In the genomic region with DNA sequence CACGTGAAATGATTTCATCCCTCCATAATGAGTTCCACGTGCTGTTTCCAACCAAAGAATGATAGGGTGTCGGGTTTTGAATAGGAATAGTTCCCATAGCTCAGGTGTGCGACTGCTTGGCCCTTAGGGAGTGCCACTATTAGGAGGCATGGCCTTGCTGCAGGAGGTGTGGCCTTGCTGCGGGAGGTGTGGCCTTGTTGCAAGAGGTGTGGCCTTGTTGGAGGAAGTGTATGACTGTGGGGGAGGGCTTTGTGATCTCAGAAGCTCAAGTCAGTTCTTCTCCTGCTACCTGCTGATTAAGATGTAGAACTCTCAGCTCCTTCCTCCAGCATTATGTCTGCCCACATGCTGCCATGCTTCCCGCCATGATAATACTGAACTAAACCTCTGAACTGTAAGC, we compare ENCODE assay signal across 22 mouse cellular contexts. TPM values are rescaled to one million over a fixed set of nuclear protein-coding genes. Genes with fewer than 3 reads are reported as not detected.
DNase-seq lines count a peak whose midpoint lies in the region; ATAC-seq and TF ChIP-seq lines count a peak whose summit lies in the region.
"Had no signal": no experiment of that assay in that cellular context is flagged by ENCODE, and none has a peak within 500 bp of the region (broad histone marks: within the 10 kb centered on the region; RNA-seq: fewer than 3 reads in every experiment).

No protein-coding gene starts in this region.

- no peak overlapping the region for H3K4me3 ChIP-seq in intestine, postnatal 0 days (ENCODE audit: low read depth, low read length)
- H3K4me3 ChIP-seq in midbrain, embryonic 11.5 days (ENCODE audit: low read depth, low read length), result no peak overlapping the region
- H3K4me3 ChIP-seq: forebrain, embryonic 15.5 days; heart, adult 2 months; hindbrain, embryonic 12.5 days; left cerebral cortex, adult 2 months; midbrain, embryonic 10.5 days; neural tube, embryonic 13.5 days had no signal

- H3K27me3 ChIP-seq in intestine, postnatal 0 days (replicated peaks; ENCODE audit: control insufficient read depth, insufficient read depth, low read length), result no peaks in the 10 kb centered on the region
- no peaks in the 10 kb centered on the region for H3K27me3 ChIP-seq in midbrain, embryonic 11.5 days (ENCODE audit: control insufficient read depth, insufficient read depth, low read length)
- H3K27me3 ChIP-seq: forebrain, embryonic 15.5 days; hindbrain, embryonic 12.5 days; neural tube, embryonic 13.5 days had no signal

- H3K4me1 ChIP-seq in intestine, postnatal 0 days (replicated peaks; ENCODE audit: control insufficient read depth, insufficient read depth, low read length), result no peaks in the 10 kb centered on the region
- H3K4me1 ChIP-seq in midbrain, embryonic 11.5 days (ENCODE audit: control insufficient read depth, insufficient read depth, low read length), result no peaks in the 10 kb centered on the region
- H3K4me1 ChIP-seq: forebrain, embryonic 15.5 days; hindbrain, embryonic 12.5 days; midbrain, embryonic 10.5 days; neural tube, embryonic 13.5 days had no signal

- no peak overlapping the region for H3K27ac ChIP-seq in intestine, postnatal 0 days (ENCODE audit: low read depth, low read length)
- no peak overlapping the region for H3K27ac ChIP-seq in midbrain, embryonic 11.5 days (ENCODE audit: low read depth, low read length)
- H3K27ac ChIP-seq: forebrain, embryonic 15.5 days; heart, adult 2 months; hindbrain, embryonic 12.5 days; left cerebral cortex, adult 2 months; midbrain, embryonic 10.5 days; neural tube, embryonic 13.5 days had no signal

- TF ChIP-seq CTCF in intestine, postnatal 0 days (IDR thresholded peaks at IDR 0.05; ENCODE audit: low read depth), result no peak

- no peak overlapping the region for H3K9ac ChIP-seq in intestine, postnatal 0 days (ENCODE audit: low read depth, low read length)
- H3K9ac ChIP-seq in midbrain, embryonic 11.5 days (ENCODE audit: low read length), result no peak overlapping the region
- H3K9ac ChIP-seq: forebrain, embryonic 15.5 days; hindbrain, embryonic 12.5 days; neural tube, embryonic 13.5 days had no signal

- WGBS in intestine, postnatal 0 days, result 55% methylated on average over 6 of the region's 6 CpGs
- WGBS in midbrain, embryonic 11.5 days, result 58% methylated on average over 6 of the region's 6 CpGs

- ATAC-seq in intestine, postnatal 0 days, result peak; percentile 65
- no peak for ATAC-seq in midbrain, embryonic 11.5 days (ENCODE audit: low FRiP score)
- ATAC-seq: forebrain, embryonic 15.5 days had no signal

- no peaks in the 10 kb centered on the region for H3K9me3 ChIP-seq in intestine, postnatal 0 days (ENCODE audit: control insufficient read depth)
- no peaks in the 10 kb centered on the region for H3K9me3 ChIP-seq in midbrain, embryonic 11.5 days (ENCODE audit: control insufficient read depth, low read length)
- H3K9me3 ChIP-seq: forebrain, embryonic 15.5 days; G1E; hindbrain, embryonic 12.5 days; midbrain, embryonic 10.5 days; neural tube, embryonic 13.5 days had no signal

- no peaks in the 10 kb centered on the region for H3K36me3 ChIP-seq in intestine, postnatal 0 days (ENCODE audit: control insufficient read depth, insufficient read depth)
- no peaks in the 10 kb centered on the region for H3K36me3 ChIP-seq in midbrain, embryonic 11.5 days (ENCODE audit: control insufficient read depth, insufficient read depth, low read length)
- H3K36me3 ChIP-seq: forebrain, embryonic 15.5 days; G1E; hindbrain, embryonic 12.5 days; midbrain, embryonic 10.5 days; neural tube, embryonic 13.5 days had no signal

- DNase-seq in A20 (ENCODE audit: low read depth, low spot score), result peak; percentile 40
- DNase-seq in CD4-positive helper T cell, adult 2 months (ENCODE audit: low read depth, low spot score), result peak; percentile 9
- peak; percentile 70 for DNase-seq in ZHBTc4 (ENCODE audit: low read depth, low spot score)
- DNase-seq in midbrain, embryonic 11.5 days (ENCODE audit: low spot score, missing footprints), result no peak
- DNase-seq in cerebellum, adult 8-10 months, result no peak
- no peak for DNase-seq in T-cell, adult 2 months (ENCODE audit: low spot score)
- DNase-seq in heart, adult 18-20 months, result no peak
- DNase-seq: cerebellum, adult 9-11 months; heart, adult 2 months; heart, postnatal 10 days; kidney, adult 11 months; kidney, postnatal 10 days; lung, postnatal 14 days; right cerebral cortex, postnatal 4 days; thymus, postnatal 4 days had no signal

- H3K4me2 ChIP-seq in intestine, postnatal 0 days (replicated peaks; ENCODE audit: low read depth), result no peak overlapping the region
- no peak overlapping the region for H3K4me2 ChIP-seq in midbrain, embryonic 11.5 days
- H3K4me2 ChIP-seq: forebrain, embryonic 15.5 days; hindbrain, embryonic 12.5 days; neural tube, embryonic 13.5 days had no signal

RNA-seq across cellular contexts. Expression of gene Synpo2, which starts 17.3 kb away (rescaled TPM):
- 23.9 and 25.3 TPM in 2 replicates for polyA plus RNA-seq in intestine, postnatal 0 days (2015; fragmentation: Nextera tagmentation; extraction: Ambion mirVana)
- polyA plus RNA-seq in midbrain, embryonic 11.5 days (2014; fragmentation: Nextera tagmentation; extraction: Ambion mirVana), result 4.8 and 5.2 TPM in 2 replicates
- 10 to 100 TPM; 73.4 to 88.1 TPM for total RNA-seq in heart, adult 18-20 months (2021)
- polyA plus RNA-seq: G1E had no signal

RNA-seq across cellular contexts. Expression of gene Sec24d, which starts 48.6 kb away (rescaled TPM):
- 210 and 211 TPM in 2 replicates for polyA plus RNA-seq in intestine, postnatal 0 days (2015; fragmentation: Nextera tagmentation; extraction: Ambion mirVana)
- polyA plus RNA-seq in midbrain, embryonic 11.5 days (2014; fragmentation: Nextera tagmentation; extraction: Ambion mirVana), result 21.5 and 25.7 TPM in 2 replicates
- total RNA-seq in heart, adult 18-20 months (2021), result 10 to 100 TPM; 26.5 to 34.2 TPM
- polyA plus RNA-seq: G1E had no signal

Comparison
In these comparisons a context has a peak if more than half of its experiments do, and no peak if none do; other contexts are left out.
1. DNase-seq: peak in A20 (single experiment), CD4-positive helper T cell, adult 2 months (single experiment) and ZHBTc4 (single experiment); none in midbrain, embryonic 11.5 days (single experiment), cerebellum, adult 8-10 months (single experiment), T-cell, adult 2 months (single experiment) and heart, adult 18-20 months (0 of 2).